Mouse (Mus musculus) C2C12 (cell line): ENCODE measurements around the gene Sfi1.

Experiments
- CEBPB ChIP-seq: IDR thresholded peaks from one replicate; pipeline ENCODE4 v1.6.1; 2011; ENCODE audit warnings: low read depth, mild to moderate bottlenecking, control low read depth, moderate library complexity
- CTCF ChIP-seq: IDR thresholded peaks from one replicate; pipeline ENCODE4 v1.5.1; 2011; ENCODE audit not compliant: control insufficient read depth, insufficient read depth, insufficient read length
- FOSL1 ChIP-seq: IDR thresholded peaks from one replicate; pipeline ENCODE4 v1.8.0; 2011; ENCODE audit warnings: mild to moderate bottlenecking, low read length; ENCODE audit not compliant: poor library complexity, insufficient read depth, severe bottlenecking
- MAX ChIP-seq: IDR thresholded peaks from one replicate; pipeline ENCODE4 v1.6.1; 2011; ENCODE audit warnings: mild to moderate bottlenecking, control low read depth
- MYOG ChIP-seq: IDR thresholded peaks from one replicate; pipeline ENCODE4 v1.6.1; 2011; ENCODE audit not compliant: control insufficient read depth, insufficient read length; ENCODE audit errors: extremely low read depth
- USF1 ChIP-seq: IDR thresholded peaks from one replicate; pipeline ENCODE4 v1.6.1; 2011; ENCODE audit warnings: low read depth, mild to moderate bottlenecking, control low read depth, moderate library complexity

DNA sequence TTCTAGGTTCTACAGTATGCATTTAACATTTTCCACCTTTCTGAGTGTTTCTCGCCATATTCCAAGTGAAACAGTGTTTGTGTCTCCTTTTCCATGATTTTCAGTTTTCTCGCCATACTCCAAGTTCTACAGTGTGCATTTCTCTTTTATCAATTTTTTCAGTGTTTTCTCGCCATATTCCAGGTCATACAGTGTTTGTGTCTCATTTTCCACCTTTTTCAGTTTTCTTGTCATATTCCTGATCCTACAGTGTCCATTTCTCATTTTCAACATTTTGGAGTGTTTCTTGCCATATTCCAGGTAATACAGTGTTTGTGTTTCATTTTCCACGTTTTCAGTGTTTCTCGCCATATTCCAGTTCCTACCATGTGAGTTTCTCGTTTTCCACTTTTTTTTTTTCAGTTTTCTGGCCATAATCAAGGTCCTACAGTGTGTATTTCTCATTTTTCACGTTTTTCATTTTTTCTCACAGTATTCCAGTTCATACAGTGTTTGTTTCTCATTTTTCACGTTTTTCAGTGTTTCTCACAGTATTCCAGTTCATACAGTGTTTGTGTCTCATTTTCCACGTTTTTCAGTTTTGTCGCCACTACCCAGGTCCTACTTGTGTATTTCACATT is 91.3 kb downstream of the Sfi1 start:
- TF ChIP-seq CTCF (no peak), MAX (no peak), CEBPB (no peak), USF1 (no peak), FOSL1 (no peak), MYOG (no peak)
